Mouse (Mus musculus): ENCODE measurements around the gene Eif4enif1. TPM values are rescaled to one million over a fixed set of nuclear protein-coding genes. Genes with fewer than 3 reads are reported as not detected.

Gene Eif4enif1
- polyA plus RNA-seq, 1 experiment from 2014 or later: 61.3 TPM

DNA sequence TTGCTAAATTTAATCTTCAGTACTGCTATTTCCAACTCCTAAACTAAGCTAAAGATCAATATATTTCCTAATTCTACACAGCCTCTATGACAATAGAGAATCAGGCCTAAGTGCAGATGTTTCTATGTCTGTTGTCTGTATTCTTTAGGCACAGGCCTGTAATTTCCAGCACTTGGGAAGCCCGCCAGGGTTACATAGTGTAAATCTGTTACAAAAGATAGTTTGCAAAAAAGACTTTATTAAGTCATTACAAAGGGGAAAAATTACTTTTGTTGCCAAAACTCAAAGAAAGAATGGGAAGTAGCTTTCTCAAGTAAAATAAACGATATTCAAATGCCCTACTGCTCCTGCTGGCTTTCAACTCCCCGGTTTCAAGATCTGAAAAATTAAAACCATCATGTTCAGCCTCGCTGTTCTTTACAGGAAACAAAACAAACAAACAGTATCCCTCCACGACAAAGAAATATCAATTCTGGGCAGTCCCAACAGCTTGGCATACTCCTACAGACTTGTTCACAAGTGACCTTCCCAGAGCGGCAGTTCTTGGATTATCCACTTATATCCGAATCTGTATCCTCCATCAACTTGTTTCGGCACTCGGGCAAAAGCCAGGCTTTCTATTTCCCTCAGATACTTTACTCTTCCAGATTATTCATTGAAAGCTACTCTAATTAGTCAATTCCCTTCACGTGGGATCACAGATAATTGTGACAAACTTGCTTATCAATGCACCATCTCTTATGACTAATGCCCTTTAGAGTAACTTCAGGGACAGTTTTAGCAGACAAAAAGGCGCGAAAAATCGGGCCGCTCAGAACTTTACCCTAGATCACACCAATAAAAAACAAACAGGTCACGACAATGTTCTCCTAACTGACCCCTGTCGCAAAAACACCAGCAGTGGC is 614 bp upstream of the Eif4enif1 start:
- H3K27me3 ChIP-seq (replicated peaks; ENCODE audit: control insufficient read depth, insufficient read depth, low read length): no peaks in the 10 kb centered on the region
- H3K4me2 ChIP-seq: peak overlapping the region; percentile 37
- H3K36me3 ChIP-seq (ENCODE audit: control insufficient read depth, insufficient read depth, low read length): peaks cover 19% of the 10 kb centered on the region
- WGBS: 8% methylated on average over 16 of the region's 16 CpGs
- peak overlapping the region; percentile 53 for H3K4me3 ChIP-seq (ENCODE audit: low read depth, low read length)
- peaks cover 5% of the 10 kb centered on the region; the same call in 1 of the 2 replicates for H3K4me1 ChIP-seq (replicated peaks; ENCODE audit: control insufficient read depth, insufficient read depth, low read length)
- H3K9ac ChIP-seq (ENCODE audit: low read depth, low read length): peak overlapping the region; percentile 21
- H3K9me3 ChIP-seq (ENCODE audit: control insufficient read depth, low read length): no peaks in the 10 kb centered on the region
- ATAC-seq (replicated peaks; ENCODE audit: low FRiP score): peak; percentile 0; the same call in 1 of the 2 replicates
- peak; percentile 42 for DNase-seq (ENCODE audit: low spot score)
- 0 out of 2 replicates have a peak overlapping the region, but pooled peaks have one; percentile 0 for H3K27ac ChIP-seq (ENCODE audit: low read depth, low read length)

DNA sequence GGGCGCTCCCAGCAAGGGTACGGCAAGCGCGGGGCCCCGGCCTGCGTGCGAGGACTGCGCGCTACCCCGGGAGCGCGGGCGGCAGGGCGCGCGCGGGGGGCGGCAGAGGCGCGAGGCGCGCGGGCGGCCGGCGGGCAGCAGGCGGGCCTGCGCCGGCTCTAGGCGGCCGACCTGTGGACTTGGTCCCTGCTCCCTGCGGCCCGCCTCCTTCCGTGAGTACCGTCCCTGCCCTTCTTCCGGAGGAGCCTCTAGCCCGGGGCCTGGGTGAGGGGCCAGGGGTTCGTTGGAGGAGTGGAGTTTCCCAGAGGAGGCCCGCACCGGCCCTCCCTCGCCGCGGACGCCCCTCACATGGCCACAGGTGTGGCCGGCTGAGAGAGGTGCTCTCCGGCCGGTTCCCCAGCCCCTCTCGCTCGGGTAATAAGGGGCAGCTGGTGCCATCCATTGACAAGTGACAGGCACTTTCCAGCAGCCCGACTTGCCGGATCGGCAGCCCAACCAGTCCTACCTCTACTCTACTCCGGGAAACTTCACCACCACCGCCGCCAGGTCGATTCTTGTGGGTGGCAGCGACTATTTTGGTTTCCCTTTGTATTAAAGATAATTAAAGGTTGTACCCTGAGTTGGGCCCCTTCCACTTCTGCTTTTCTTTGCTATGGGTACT is 719 bp downstream of the Eif4enif1 start:
- Histone ChIP-seq H3K27me3 (replicated peaks; ENCODE audit: control insufficient read depth, insufficient read depth, low read length) (no peaks in the 10 kb centered on the region), H3K9me3 (ENCODE audit: control insufficient read depth, low read length) (no peaks in the 10 kb centered on the region), H3K9ac (ENCODE audit: low read depth, low read length) (peak overlapping the region; percentile 58), H3K4me2 (peak overlapping the region; percentile 51), H3K27ac (ENCODE audit: low read depth, low read length) (peak overlapping the region; percentile 3), H3K4me3 (ENCODE audit: low read depth, low read length) (peak overlapping the region; percentile 53), H3K4me1 (replicated peaks; ENCODE audit: control insufficient read depth, insufficient read depth, low read length) (peaks cover 5% of the 10 kb centered on the region; the same call in 1 of the 2 replicates), H3K36me3 (ENCODE audit: control insufficient read depth, insufficient read depth, low read length) (peaks cover 25% of the 10 kb centered on the region)
- peak; percentile 43 for ATAC-seq (replicated peaks; ENCODE audit: low FRiP score)
- DNase-seq (ENCODE audit: low spot score): peak; percentile 63
- WGBS: 0% methylated on average over 34 of the region's 57 CpGs

DNA sequence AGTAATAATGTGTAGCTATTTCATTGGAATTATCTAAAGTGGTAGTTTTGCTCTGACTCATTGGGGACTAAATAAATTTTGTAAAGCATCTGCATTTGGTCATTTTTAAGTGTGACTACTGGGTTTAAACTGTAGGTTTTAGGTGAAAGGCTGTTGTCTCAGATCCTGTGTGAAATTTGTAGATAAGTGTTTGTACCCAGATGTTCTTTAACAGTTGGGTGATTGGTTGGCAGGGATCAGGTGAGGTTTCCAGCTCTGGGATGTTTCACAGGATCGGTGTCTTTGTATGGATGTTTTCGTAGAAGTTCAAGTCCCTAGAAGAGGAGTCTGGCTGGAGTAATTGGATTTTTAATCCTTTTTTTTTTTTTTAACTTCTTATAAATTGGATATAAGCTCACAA is 1.6 kb downstream of the Eif4enif1 start:
- DNase-seq (ENCODE audit: low spot score) (no peak), ATAC-seq (replicated peaks; ENCODE audit: low FRiP score) (no peak)
- H3K27me3 ChIP-seq (replicated peaks; ENCODE audit: control insufficient read depth, insufficient read depth, low read length): no peaks in the 10 kb centered on the region
- 78% methylated on average over 2 of the region's 2 CpGs for WGBS
- peak overlapping the region; percentile 53 for H3K4me3 ChIP-seq (ENCODE audit: low read depth, low read length)
- 0 out of 2 replicates have a peak overlapping the region, but pooled peaks have one; percentile 3 for H3K9ac ChIP-seq (ENCODE audit: low read depth, low read length)
- H3K36me3 ChIP-seq (ENCODE audit: control insufficient read depth, insufficient read depth, low read length): peaks cover 25% of the 10 kb centered on the region
- H3K4me1 ChIP-seq (replicated peaks; ENCODE audit: control insufficient read depth, insufficient read depth, low read length): peaks cover 5% of the 10 kb centered on the region; the same call in 1 of the 2 replicates
- H3K27ac ChIP-seq (ENCODE audit: low read depth, low read length): no peak overlapping the region
- peak overlapping the region; percentile 51 for H3K4me2 ChIP-seq
- H3K9me3 ChIP-seq (ENCODE audit: control insufficient read depth, low read length): no peaks in the 10 kb centered on the region

DNA sequence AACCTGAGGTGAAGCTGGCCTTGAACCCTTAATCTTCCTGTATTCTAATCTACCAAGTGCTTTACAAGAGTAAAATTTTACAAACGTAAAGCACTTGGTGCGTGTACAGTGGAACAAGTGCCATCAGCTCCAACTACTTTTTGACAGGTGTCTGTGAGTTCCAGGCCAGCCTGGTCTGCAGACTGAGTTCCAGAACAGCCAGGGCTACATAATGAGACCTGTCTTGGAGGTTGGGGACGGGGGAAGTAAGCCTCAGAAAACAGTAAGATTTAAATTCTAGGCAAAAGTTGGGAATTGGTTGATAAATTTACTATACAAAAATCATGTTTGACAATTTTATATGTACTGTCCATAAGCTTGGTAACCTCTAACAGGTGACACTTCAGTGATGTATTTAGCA is 3.0 kb downstream of the Eif4enif1 start:
- Histone ChIP-seq H3K9ac (ENCODE audit: low read depth, low read length) (no peak overlapping the region), H3K9me3 (ENCODE audit: control insufficient read depth, low read length) (no peaks in the 10 kb centered on the region), H3K27ac (ENCODE audit: low read depth, low read length) (no peak overlapping the region), H3K36me3 (ENCODE audit: control insufficient read depth, insufficient read depth, low read length) (peaks cover 33% of the 10 kb centered on the region), H3K4me1 (replicated peaks; ENCODE audit: control insufficient read depth, insufficient read depth, low read length) (peaks cover 5% of the 10 kb centered on the region; the same call in 1 of the 2 replicates), H3K27me3 (replicated peaks; ENCODE audit: control insufficient read depth, insufficient read depth, low read length) (no peaks in the 10 kb centered on the region), H3K4me2 (peak overlapping the region; percentile 51), H3K4me3 (ENCODE audit: low read depth, low read length) (no peak overlapping the region)
- no peak for DNase-seq (ENCODE audit: low spot score)
- ATAC-seq (replicated peaks; ENCODE audit: low FRiP score): no peak
- 89% methylated on average over 3 of the region's 3 CpGs for WGBS

- Histone ChIP-seq H3K4me2 (no peak overlapping the region), H3K27ac (ENCODE audit: low read depth, low read length) (no peak overlapping the region), H3K9me3 (ENCODE audit: control insufficient read depth, low read length) (no peaks in the 10 kb centered on the region), H3K4me3 (ENCODE audit: low read depth, low read length) (no peak overlapping the region), H3K27me3 (replicated peaks; ENCODE audit: control insufficient read depth, insufficient read depth, low read length) (no peaks in the 10 kb centered on the region), H3K9ac (ENCODE audit: low read depth, low read length) (no peak overlapping the region), H3K4me1 (replicated peaks; ENCODE audit: control insufficient read depth, insufficient read depth, low read length) (peaks cover 5% of the 10 kb centered on the region; the same call in 1 of the 2 replicates), H3K36me3 (ENCODE audit: control insufficient read depth, insufficient read depth, low read length) (peaks cover 39% of the 10 kb centered on the region)
- DNase-seq (ENCODE audit: low spot score) (no peak), ATAC-seq (replicated peaks; ENCODE audit: low FRiP score) (no peak)
- 89% methylated on average over 3 of the region's 3 CpGs for WGBS
Observed at GRCm38 (mm10) chr11:3206783-3207182, 4.6 kb downstream of the Eif4enif1 start.

- no peak overlapping the region for H3K4me3 ChIP-seq (ENCODE audit: low read depth, low read length)
- no peak overlapping the region for H3K4me2 ChIP-seq
- no peaks in the 10 kb centered on the region for H3K9me3 ChIP-seq (ENCODE audit: control insufficient read depth, low read length)
- no peaks in the 10 kb centered on the region for H3K27me3 ChIP-seq (replicated peaks; ENCODE audit: control insufficient read depth, insufficient read depth, low read length)
- H3K27ac ChIP-seq (ENCODE audit: low read depth, low read length): no peak overlapping the region
- H3K9ac ChIP-seq (ENCODE audit: low read depth, low read length): no peak overlapping the region
- H3K4me1 ChIP-seq (replicated peaks; ENCODE audit: control insufficient read depth, insufficient read depth, low read length): no peaks in the 10 kb centered on the region
- H3K36me3 ChIP-seq (ENCODE audit: control insufficient read depth, insufficient read depth, low read length): peaks cover 41% of the 10 kb centered on the region
- WGBS: 90% methylated on average over 1 of the region's 1 CpGs
- ATAC-seq (replicated peaks; ENCODE audit: low FRiP score) (no peak), DNase-seq (ENCODE audit: low spot score) (no peak)
Observed at GRCm38 (mm10) chr11:3212526-3212925, 10.3 kb downstream of the Eif4enif1 start.

DNA sequence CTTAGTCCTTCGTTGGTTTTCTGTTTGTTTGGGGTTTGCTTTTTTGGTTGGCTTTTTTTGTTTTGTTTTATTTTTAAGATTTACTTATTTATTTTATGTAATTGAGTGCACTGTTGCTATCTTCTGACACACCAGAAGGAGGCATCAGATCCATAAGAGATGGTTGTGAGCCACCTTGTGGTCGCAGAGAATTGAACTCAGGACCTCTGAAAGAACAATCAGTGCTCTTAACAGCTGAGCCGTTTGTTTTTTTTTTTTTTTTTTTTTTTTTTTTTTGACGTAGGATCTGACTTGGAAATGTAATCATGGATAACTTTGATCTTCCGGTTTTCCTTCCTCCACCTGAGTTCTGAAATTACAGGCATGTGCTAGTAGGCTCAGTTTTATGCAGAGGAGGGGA is 20.9 kb downstream of the Eif4enif1 start:
- DNase-seq (ENCODE audit: low spot score): no peak
- Histone ChIP-seq H3K4me1 (replicated peaks; ENCODE audit: control insufficient read depth, insufficient read depth, low read length) (no peaks in the 10 kb centered on the region), H3K27me3 (replicated peaks; ENCODE audit: control insufficient read depth, insufficient read depth, low read length) (no peaks in the 10 kb centered on the region), H3K27ac (ENCODE audit: low read depth, low read length) (no peak overlapping the region), H3K4me3 (ENCODE audit: low read depth, low read length) (no peak overlapping the region), H3K4me2 (no peak overlapping the region), H3K9me3 (ENCODE audit: control insufficient read depth, low read length) (no peaks in the 10 kb centered on the region), H3K36me3 (ENCODE audit: control insufficient read depth, insufficient read depth, low read length) (peaks cover 55% of the 10 kb centered on the region), H3K9ac (ENCODE audit: low read depth, low read length) (no peak overlapping the region)
- no peak for ATAC-seq (replicated peaks; ENCODE audit: low FRiP score)
- 75% methylated on average over 5 of the region's 5 CpGs for WGBS

DNA sequence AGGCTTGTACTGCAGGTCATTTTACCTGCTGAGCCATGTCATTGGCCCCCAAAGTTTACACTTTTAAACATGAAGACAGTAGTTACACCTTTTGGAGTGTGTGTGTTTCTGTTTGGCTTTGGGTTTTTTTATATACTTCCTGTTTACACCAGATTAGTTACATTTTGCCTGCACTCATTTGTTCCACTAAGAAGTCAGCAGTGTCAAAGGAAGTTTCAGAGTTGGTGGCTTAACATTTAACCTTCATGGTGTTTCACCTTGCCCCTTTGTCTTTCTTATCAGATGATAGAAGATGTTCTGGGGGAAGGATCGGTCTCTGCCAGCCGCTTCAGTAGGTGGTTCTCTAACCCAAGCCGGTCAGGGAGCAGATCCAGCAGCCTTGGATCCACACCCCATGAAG is 24.9 kb downstream of the Eif4enif1 start:
- H3K36me3 ChIP-seq (ENCODE audit: control insufficient read depth, insufficient read depth, low read length): peaks cover 64% of the 10 kb centered on the region

More for the DNA sequence above, 24.9 kb downstream of the Eif4enif1 start:
- H3K9me3 ChIP-seq (ENCODE audit: control insufficient read depth, low read length): no peaks in the 10 kb centered on the region
- WGBS: 92% methylated on average over 3 of the region's 3 CpGs
- no peaks in the 10 kb centered on the region for H3K4me1 ChIP-seq (replicated peaks; ENCODE audit: control insufficient read depth, insufficient read depth, low read length)
- DNase-seq (ENCODE audit: low spot score) (no peak), ATAC-seq (replicated peaks; ENCODE audit: low FRiP score) (no peak)
- H3K4me3 ChIP-seq (ENCODE audit: low read depth, low read length): no peak overlapping the region
- H3K27ac ChIP-seq (ENCODE audit: low read depth, low read length): no peak overlapping the region
- H3K9ac ChIP-seq (ENCODE audit: low read depth, low read length): no peak overlapping the region
- H3K27me3 ChIP-seq (replicated peaks; ENCODE audit: control insufficient read depth, insufficient read depth, low read length): no peaks in the 10 kb centered on the region
- H3K4me2 ChIP-seq: no peak overlapping the region
